Mouse (Mus musculus): ENCODE results near the gene Pdzd9.

The Pdzd9 gene

GRCm38 (mm10) chr7:120635362-120635781 is 34.8 kb downstream of the Pdzd9 start:
- DNase-seq, result no peak

GRCm38 (mm10) chr7:120634711-120635361 is 35.3 kb downstream of the Pdzd9 start, which contains the start of gene Uqcrc2:
TSS of gene Uqcrc2 (plus strand) at chr7:120635176.
- DNase-seq, result peak; percentile 93

GRCm38 (mm10) chr7:120634301-120634700 is 35.8 kb downstream of the Pdzd9 start:
- DNase-seq, result peak; percentile 21

- peak; percentile 27 for DNase-seq
Measured at GRCm38 (mm10) chr7:120632518-120632917, 37.6 kb downstream of the Pdzd9 start.

GRCm38 (mm10) chr7:120620841-120621240 is 49.3 kb downstream of the Pdzd9 start:
- no peak for DNase-seq

GRCm38 (mm10) chr7:120620075-120620771 is 49.9 kb downstream of the Pdzd9 start:
- DNase-seq, result no peak

All from kidney, postnatal 10 days (tissue).